In the genomic region with DNA sequence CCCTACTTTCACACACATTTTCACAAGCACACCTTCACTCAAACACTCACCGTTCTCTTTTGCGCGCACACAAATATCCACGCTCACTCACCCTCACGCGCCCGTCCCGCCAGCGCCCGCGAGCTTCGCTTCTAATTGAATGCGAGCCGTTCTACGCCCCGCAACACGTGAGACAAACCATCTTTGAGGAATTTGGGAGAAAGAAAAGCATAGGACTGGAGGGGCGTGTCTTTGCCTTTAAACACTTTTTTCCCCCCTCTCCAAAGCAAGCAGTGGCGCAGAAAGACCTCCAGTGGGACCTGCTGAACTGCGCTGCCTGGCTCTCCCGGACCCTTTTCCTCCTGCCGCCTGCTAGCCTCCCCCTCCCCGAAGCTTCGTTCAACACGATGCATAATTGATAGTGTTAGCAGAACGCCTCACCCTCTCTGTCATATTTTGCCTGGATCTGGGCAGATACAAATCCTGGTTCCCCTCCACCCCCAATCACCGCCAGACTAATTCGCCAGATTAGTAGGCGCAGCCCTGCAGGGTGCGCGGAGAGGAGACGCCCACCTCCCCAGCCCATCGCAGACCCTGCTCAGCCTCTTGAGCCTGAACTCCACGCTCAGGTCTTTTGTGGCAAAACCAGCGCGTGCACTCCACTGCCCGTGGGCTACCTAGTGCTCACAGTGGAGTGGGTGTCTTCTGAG, we compare ENCODE assay signal across 7 mouse cellular contexts. TPM values are rescaled to one million over a fixed set of nuclear protein-coding genes. Genes with fewer than 3 reads are reported as not detected.
A peak's percentile ranks its signal among the peaks of the same experiment; 100 is the strongest.
DNase-seq lines count a peak whose midpoint lies in the region; ATAC-seq lines count a peak whose summit lies in the region.

No protein-coding gene starts in this region.

- DNase-seq in lung, postnatal 25 days (ENCODE audit: low spot score): no peak
- peak; percentile 73 for DNase-seq in forebrain, embryonic 14.5 days (ENCODE audit: low spot score)
- DNase-seq in right cerebral cortex, postnatal 25 days: peak; percentile 25

- H3K9ac ChIP-seq in lung, embryonic 16.5 days (ENCODE audit: low read length): no peak overlapping the region
- peak overlapping the region; percentile 82 for H3K9ac ChIP-seq in forebrain, embryonic 14.5 days (ENCODE audit: low read length)
- H3K9ac ChIP-seq in limb, embryonic 12.5 days (replicated peaks): 0 out of 2 replicates have a peak overlapping the region, but pooled peaks have one; percentile 28

- H3K27ac ChIP-seq in lung, embryonic 16.5 days (ENCODE audit: low read length): no peak overlapping the region
- H3K27ac ChIP-seq in forebrain, embryonic 14.5 days (ENCODE audit: low read depth, low read length): peak overlapping the region; percentile 96
- no peak overlapping the region for H3K27ac ChIP-seq in limb, embryonic 12.5 days

- H3K27me3 ChIP-seq in lung, embryonic 16.5 days (ENCODE audit: control insufficient read depth, insufficient read depth, low read depth, low read length): peaks cover 70% of the 10 kb centered on the region
- H3K27me3 ChIP-seq in forebrain, embryonic 14.5 days (replicated peaks; ENCODE audit: control insufficient read depth, insufficient read depth, low read length): peaks cover 47% of the 10 kb centered on the region
- H3K27me3 ChIP-seq in limb, embryonic 12.5 days: peaks cover 88% of the 10 kb centered on the region

- H3K9me3 ChIP-seq in lung, embryonic 16.5 days (ENCODE audit: control insufficient read depth, low read length): no peaks in the 10 kb centered on the region
- H3K9me3 ChIP-seq in forebrain, embryonic 14.5 days (replicated peaks; ENCODE audit: control insufficient read depth, low read length): no peaks in the 10 kb centered on the region
- H3K9me3 ChIP-seq in limb, embryonic 12.5 days: no peaks in the 10 kb centered on the region

- peaks cover 18% of the 10 kb centered on the region for H3K4me1 ChIP-seq in lung, embryonic 16.5 days (replicated peaks; ENCODE audit: control insufficient read depth, insufficient read depth, low read length)
- peaks cover 21% of the 10 kb centered on the region for H3K4me1 ChIP-seq in forebrain, embryonic 14.5 days (ENCODE audit: control insufficient read depth, insufficient read depth, low read length)
- H3K4me1 ChIP-seq in limb, embryonic 12.5 days (replicated peaks): peaks cover 63% of the 10 kb centered on the region

- H3K36me3 ChIP-seq in lung, embryonic 16.5 days (ENCODE audit: control insufficient read depth, insufficient read depth, low read length): no peaks in the 10 kb centered on the region
- H3K36me3 ChIP-seq in forebrain, embryonic 14.5 days (ENCODE audit: control insufficient read depth, insufficient read depth, low read length): peaks cover 26% of the 10 kb centered on the region
- H3K36me3 ChIP-seq in limb, embryonic 12.5 days: no peaks in the 10 kb centered on the region

- 0 out of 2 replicates have a peak overlapping the region, but pooled peaks have one; percentile 1 for H3K4me3 ChIP-seq in lung, embryonic 16.5 days (ENCODE audit: low read length)
- H3K4me3 ChIP-seq in forebrain, embryonic 14.5 days (ENCODE audit: low read depth, low read length): peak overlapping the region; percentile 45
- H3K4me3 ChIP-seq in limb, embryonic 12.5 days (replicated peaks): peak overlapping the region; percentile 32

- under 1% methylated on average over 37 of the region's 37 CpGs for WGBS in lung, embryonic 16.5 days
- under 1% methylated on average over 37 of the region's 37 CpGs for WGBS in forebrain, embryonic 14.5 days
- 1% methylated on average over 37 of the region's 37 CpGs for WGBS in limb, embryonic 12.5 days

- H3K4me2 ChIP-seq in lung, embryonic 16.5 days (ENCODE audit: low read depth, low read length): no peak overlapping the region
- peak overlapping the region; percentile 53 for H3K4me2 ChIP-seq in forebrain, embryonic 14.5 days (ENCODE audit: low read length)
- H3K4me2 ChIP-seq in limb, embryonic 12.5 days: peak overlapping the region; percentile 53

- ATAC-seq in lung, embryonic 16.5 days (ENCODE audit: low read depth): no peak
- peak; percentile 12; the same call in 1 of the 2 replicates for ATAC-seq in forebrain, embryonic 14.5 days
- ATAC-seq in limb, embryonic 12.5 days (ENCODE audit: insufficient number of reproducible peaks, insufficient read depth, low FRiP score, low TSS enrichment, low read depth): no peak
- no peak for ATAC-seq in cerebellum, adult (ENCODE audit: insufficient number of reproducible peaks, low FRiP score, low TSS enrichment)
- ATAC-seq in monocyte, adult 5-6 weeks (replicated peaks; ENCODE audit: insufficient number of reproducible peaks, low FRiP score, low TSS enrichment, poor library complexity, severe bottlenecking): no peak

RNA-seq across cellular contexts. Expression of gene Islr, which starts 2.1 kb away (rescaled TPM):
- polyA plus RNA-seq in lung, embryonic 16.5 days (2015; fragmentation: Nextera tagmentation; extraction: Ambion mirVana): 79.4 and 79.9 TPM in 2 replicates
- polyA plus RNA-seq in forebrain, embryonic 14.5 days (2014; fragmentation: Nextera tagmentation; extraction: Ambion mirVana): 13.5 and 20.1 TPM in 2 replicates
- polyA plus RNA-seq in limb, embryonic 12.5 days (2016; fragmentation: Nextera tagmentation; extraction: Ambion mirVana): 109 and 120 TPM in 2 replicates
- not detected in 3 replicates for total RNA-seq in monocyte, adult 5-6 weeks (2017)

RNA-seq across cellular contexts. Expression of gene Islr2, which starts 2.1 kb away (rescaled TPM):
- polyA plus RNA-seq in lung, embryonic 16.5 days (2015; fragmentation: Nextera tagmentation; extraction: Ambion mirVana): 0.25 and 0.38 TPM in 2 replicates
- polyA plus RNA-seq in forebrain, embryonic 14.5 days (2014; fragmentation: Nextera tagmentation; extraction: Ambion mirVana): 118 and 123 TPM in 2 replicates
- polyA plus RNA-seq in limb, embryonic 12.5 days (2016; fragmentation: Nextera tagmentation; extraction: Ambion mirVana): 1.4 and 1.8 TPM in 2 replicates
- 0.10 to 0.11 TPM in 2 of 3 replicates, not detected in the other for total RNA-seq in monocyte, adult 5-6 weeks (2017)

RNA-seq across cellular contexts. Expression of gene Pml, which starts 47.6 kb away (rescaled TPM):
- 20.4 and 21.6 TPM in 2 replicates for polyA plus RNA-seq in lung, embryonic 16.5 days (2015; fragmentation: Nextera tagmentation; extraction: Ambion mirVana)
- polyA plus RNA-seq in forebrain, embryonic 14.5 days (2014; fragmentation: Nextera tagmentation; extraction: Ambion mirVana): 5.3 and 6.0 TPM in 2 replicates
- polyA plus RNA-seq in limb, embryonic 12.5 days (2016; fragmentation: Nextera tagmentation; extraction: Ambion mirVana): 16.1 and 18.4 TPM in 2 replicates
- 6.6 to 23.5 TPM (median 15.6 TPM) in 3 replicates for total RNA-seq in monocyte, adult 5-6 weeks (2017)

RNA-seq across cellular contexts. Expression of gene Stoml1, which starts 51.0 kb away (rescaled TPM):
- polyA plus RNA-seq in lung, embryonic 16.5 days (2015; fragmentation: Nextera tagmentation; extraction: Ambion mirVana): 28.7 and 28.8 TPM in 2 replicates
- 75.1 and 81.1 TPM in 2 replicates for polyA plus RNA-seq in forebrain, embryonic 14.5 days (2014; fragmentation: Nextera tagmentation; extraction: Ambion mirVana)
- 33.6 and 35.3 TPM in 2 replicates for polyA plus RNA-seq in limb, embryonic 12.5 days (2016; fragmentation: Nextera tagmentation; extraction: Ambion mirVana)
- 11.3 to 14.2 TPM (median 13.0 TPM) in 3 replicates for total RNA-seq in monocyte, adult 5-6 weeks (2017)

Comparison
In these comparisons a context has a peak if more than half of its experiments do, and no peak if none do; other contexts are left out.
1. RNA of gene Islr2, which starts 2.1 kb away (polyA plus RNA-seq): 118 to 123 TPM in forebrain, embryonic 14.5 days; 1.4 to 1.8 TPM in limb, embryonic 12.5 days and 0.25 to 0.38 TPM in lung, embryonic 16.5 days; every median in the first group is over 10 times any median in the second.
2. Peak in every context shown above with its lines, with median percentiles within 50 percentile points of each other: H3K4me3 ChIP-seq.